Mouse (Mus musculus): Measurements from ENCODE around the gene Fignl2.

GRCm38 (mm10) chr15:101052560-101053501, 25.5 kb downstream of the Fignl2 start:
- TF ChIP-seq CTCF (IDR thresholded peaks at IDR 0.05; ENCODE audit: borderline replicate concordance, control insufficient read depth, extremely low read depth, insufficient read depth, low read length, poor library complexity) (no peak), POLR2A (IDR thresholded peaks at IDR 0.05; ENCODE audit: control insufficient read depth, extremely low read depth, insufficient read depth, low read length, poor library complexity) (no peak)
